Mouse (Mus musculus) macrophage (primary cell): ENCODE results near the gene Impg1. TPM values are rescaled to one million over a fixed set of nuclear protein-coding genes. Genes with fewer than 3 reads are reported as not detected.
"Not testable (repeated sequence)": the region's sequence is repeated elsewhere in the genome, so short reads cannot be mapped to it uniquely, and the experiment has no call there.

ENCODE experiments used
- H3K27ac ChIP-seq: fragments of 350-480 bp; formaldehyde crosslinking; 2 replicates; pipeline ENCODE4 v1.9.0; 2021
- H3K36me3 ChIP-seq: fragments of 350-480 bp; formaldehyde crosslinking; 2 replicates; pipeline ENCODE4 v1.9.0; 2021; ENCODE audit errors: inconsistent target
- H3K4me3 ChIP-seq: fragments of 350-480 bp; formaldehyde crosslinking; 2 replicates; pipeline ENCODE4 v1.9.0; 2021; ENCODE audit errors: inconsistent target
- H3K79me2 ChIP-seq: fragments of 350-480 bp; formaldehyde crosslinking; 2 replicates; pipeline ENCODE4 v1.9.0; 2021; ENCODE audit errors: inconsistent target
- WGBS: methylation state at CpG from one replicate; pipeline ENCODE4 v1.1.7; 2026; ENCODE audit warnings: inconsistent platforms; ENCODE audit not compliant: missing documents; 5-methylcytosine and 5-hydroxymethylcytosine counted together
- polyA plus RNA-seq: library from polyadenylated mRNA; stranded (reverse); fragments of 250-400 nt; gene quantifications from 3 replicates; pipeline ENCODE4 v1.2.4, GENCODE M21; 2018; ENCODE audit warnings: inconsistent platforms

Impg1 gene
- polyA plus RNA-seq, 1 experiment from 2014 or later = not detected

DNA sequence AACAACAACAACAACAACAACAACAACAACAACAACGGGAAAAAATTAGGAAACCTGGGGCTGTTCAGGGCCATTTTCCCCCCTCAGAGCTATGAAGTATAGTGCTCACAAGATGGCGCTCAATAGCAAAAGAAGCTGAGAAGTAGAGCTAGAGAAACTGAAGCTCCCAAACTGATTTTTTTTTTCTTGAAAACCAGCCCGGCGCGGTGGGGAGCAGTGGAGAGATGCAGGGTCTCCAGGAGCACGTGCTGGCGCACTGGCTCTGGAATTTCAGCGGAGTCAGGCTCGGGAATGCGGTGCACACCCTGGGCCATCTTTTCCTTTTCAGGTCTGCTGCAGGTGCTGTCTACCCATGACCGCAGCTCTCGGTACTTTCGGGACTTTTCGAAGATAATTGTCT is 133.1 kb downstream of the Impg1 start:
- Histone ChIP-seq H3K4me3 (no peak overlapping the region), H3K79me2 (no peaks in the 10 kb centered on the region), H3K36me3 (no peaks in the 10 kb centered on the region), H3K27ac (no peak overlapping the region)
- WGBS = 17% methylated on average over 14 of the region's 14 CpGs

DNA sequence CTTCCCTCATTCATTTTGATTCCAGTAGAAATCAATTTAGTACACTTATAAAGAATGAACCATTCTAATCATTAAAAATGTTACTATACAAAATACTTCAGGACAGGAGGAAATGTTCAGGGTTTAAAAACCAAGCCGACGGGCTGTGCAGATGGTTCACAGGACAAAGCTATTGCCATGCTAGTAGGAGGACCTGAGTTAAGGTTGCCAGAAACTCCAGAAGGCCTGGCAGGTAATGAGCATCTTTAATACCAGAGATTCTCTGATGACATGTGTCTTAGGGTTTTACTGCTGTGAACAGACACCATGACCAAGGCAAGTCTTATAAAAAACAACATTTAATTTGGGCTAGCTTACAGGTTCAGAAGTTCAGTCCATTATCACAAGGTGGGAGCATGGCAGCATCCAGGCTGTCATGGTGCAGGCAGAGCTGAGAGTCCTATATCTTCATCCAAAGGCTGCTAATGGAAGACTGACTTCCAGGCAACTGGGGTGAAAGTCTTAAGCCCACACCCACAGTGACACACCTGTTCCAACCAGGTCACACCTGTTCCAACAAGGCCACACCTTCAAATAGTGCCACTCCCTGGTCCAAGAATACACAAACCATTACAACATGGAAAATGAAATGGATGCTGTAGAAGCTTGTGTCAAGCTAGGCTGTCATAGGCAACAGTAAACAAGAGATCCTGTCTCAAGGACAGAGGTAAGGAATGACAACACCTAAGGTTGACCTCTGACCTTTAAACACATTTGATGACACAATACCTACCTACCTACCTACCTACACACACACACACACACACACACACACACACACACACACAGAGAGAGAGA is 144.0 kb downstream of the Impg1 start:
- H3K79me2 ChIP-seq, H3K4me3 ChIP-seq, H3K27ac ChIP-seq, H3K36me3 ChIP-seq: not testable (repeated sequence)
- 100% methylated on average over 2 of the region's 2 CpGs for WGBS

DNA sequence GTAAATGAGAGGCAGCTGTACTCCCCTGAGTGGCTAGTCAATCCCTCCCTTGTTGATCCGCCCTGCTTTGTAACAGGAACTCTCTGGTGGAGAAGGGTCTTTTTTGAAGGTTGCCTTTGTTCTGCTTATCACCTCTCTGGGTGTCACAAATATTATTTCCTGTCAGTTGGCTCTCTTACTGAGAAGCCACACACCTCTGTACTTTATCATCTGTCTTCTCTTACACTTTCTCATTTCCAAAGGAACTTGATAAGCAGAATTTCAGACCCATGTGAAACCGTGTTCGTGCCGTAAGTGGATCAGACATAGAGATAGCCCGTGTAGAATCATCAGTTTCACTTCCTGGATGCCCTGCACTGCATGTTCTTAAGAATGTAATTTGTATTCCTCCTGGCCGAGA is 147.3 kb downstream of the Impg1 start:
- H3K79me2 ChIP-seq = no peaks in the 10 kb centered on the region
- no peak overlapping the region for H3K27ac ChIP-seq
- 48% methylated on average over 6 of the region's 6 CpGs for WGBS
- no peak overlapping the region for H3K4me3 ChIP-seq
- H3K36me3 ChIP-seq = no peaks in the 10 kb centered on the region

- no peaks in the 10 kb centered on the region for H3K79me2 ChIP-seq
- H3K4me3 ChIP-seq = no peak overlapping the region
- no peaks in the 10 kb centered on the region for H3K36me3 ChIP-seq
- no peak overlapping the region for H3K27ac ChIP-seq
- WGBS = 98% methylated on average over 6 of the region's 6 CpGs
These were observed 149.4 kb downstream of the Impg1 start for GRCm38 (mm10) chr9:80315922-80316321.

- Histone ChIP-seq H3K79me2 (no peaks in the 10 kb centered on the region), H3K27ac (no peak overlapping the region), H3K4me3 (no peak overlapping the region), H3K36me3 (no peaks in the 10 kb centered on the region)
- WGBS = 94% methylated on average over 5 of the region's 5 CpGs
These were observed 151.7 kb downstream of the Impg1 start for GRCm38 (mm10) chr9:80313610-80314009.

DNA sequence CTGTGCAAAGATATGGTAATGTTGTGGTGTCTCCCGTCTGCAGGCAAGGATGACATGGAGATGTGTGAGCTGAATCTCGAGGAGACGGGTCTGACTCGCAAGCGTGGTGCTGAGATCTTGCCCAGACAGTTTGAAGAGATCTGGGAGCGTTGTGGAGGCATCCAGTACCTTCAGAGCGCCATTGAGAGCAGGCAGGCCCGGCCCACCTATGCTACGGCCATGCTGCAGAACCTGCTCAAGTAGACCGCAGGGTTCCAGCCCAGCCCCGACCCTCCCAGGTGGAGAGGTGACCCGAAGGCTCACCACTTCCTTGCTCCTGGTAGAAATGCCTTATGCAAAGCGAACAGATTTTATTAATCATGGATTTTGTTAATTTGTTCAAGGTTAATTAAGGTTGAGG is 157.7 kb downstream of the Impg1 start:
- 92% methylated on average over 13 of the region's 13 CpGs for WGBS
- Histone ChIP-seq H3K79me2 (no peaks in the 10 kb centered on the region), H3K27ac (no peak overlapping the region), H3K36me3 (no peaks in the 10 kb centered on the region), H3K4me3 (no peak overlapping the region)

DNA sequence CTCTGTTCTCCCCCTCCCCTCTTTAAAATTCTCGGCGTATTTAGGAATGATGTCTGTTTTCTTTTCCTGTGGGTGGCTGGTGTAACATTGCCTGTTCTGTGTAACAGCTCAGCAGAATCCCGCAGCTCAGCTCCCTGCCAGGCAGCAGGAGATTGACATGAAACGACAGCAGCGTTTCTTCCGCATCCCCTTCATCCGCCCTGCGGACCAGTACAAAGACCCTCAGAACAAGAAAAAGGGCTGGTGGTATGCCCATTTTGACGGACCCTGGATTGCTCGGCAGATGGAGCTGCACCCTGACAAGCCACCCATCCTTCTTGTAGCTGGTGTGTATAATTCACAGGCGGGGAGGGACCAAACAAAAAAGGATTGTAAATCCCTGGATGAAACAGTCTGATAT is 158.4 kb downstream of the Impg1 start:
- no peak overlapping the region for H3K4me3 ChIP-seq
- H3K36me3 ChIP-seq = no peaks in the 10 kb centered on the region
- no peaks in the 10 kb centered on the region for H3K79me2 ChIP-seq
- no peak overlapping the region for H3K27ac ChIP-seq
- 92% methylated on average over 11 of the region's 11 CpGs for WGBS

DNA sequence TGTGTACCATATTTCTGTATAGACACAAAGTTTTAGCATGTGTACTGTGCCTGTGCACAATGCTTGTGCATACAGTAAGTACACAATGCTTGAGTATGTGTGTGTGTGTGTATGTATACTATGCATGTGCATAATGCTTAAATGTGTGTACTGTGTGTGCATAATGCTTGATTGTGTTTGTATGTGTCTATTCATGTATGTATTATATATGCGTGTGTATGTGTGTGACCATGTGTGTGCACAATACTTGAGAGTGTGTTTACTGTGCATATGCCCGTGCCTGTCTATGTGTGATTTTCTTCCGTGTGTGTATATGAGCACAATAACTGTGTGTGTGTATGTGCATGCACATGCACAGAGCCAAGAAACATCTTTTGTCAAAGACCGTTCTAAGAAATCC is 158.9 kb downstream of the Impg1 start:
- WGBS = 82% methylated on average over 3 of the region's 4 CpGs
- no peak overlapping the region for H3K4me3 ChIP-seq
- H3K79me2 ChIP-seq = no peaks in the 10 kb centered on the region
- H3K27ac ChIP-seq = no peak overlapping the region
- no peaks in the 10 kb centered on the region for H3K36me3 ChIP-seq

- H3K79me2 ChIP-seq = no peaks in the 10 kb centered on the region
- H3K4me3 ChIP-seq = no peak overlapping the region
- 58% methylated on average over 4 of the region's 4 CpGs for WGBS
- H3K27ac ChIP-seq = no peak overlapping the region
- H3K36me3 ChIP-seq = no peaks in the 10 kb centered on the region
These were observed 161.8 kb downstream of the Impg1 start for GRCm38 (mm10) chr9:80303518-80303917.

- Histone ChIP-seq H3K27ac (no peak overlapping the region), H3K4me3 (no peak overlapping the region), H3K79me2 (no peaks in the 10 kb centered on the region), H3K36me3 (no peaks in the 10 kb centered on the region)
- 93% methylated on average over 6 of the region's 9 CpGs for WGBS
These were observed 166.2 kb downstream of the Impg1 start for GRCm38 (mm10) chr9:80299031-80299430.

DNA sequence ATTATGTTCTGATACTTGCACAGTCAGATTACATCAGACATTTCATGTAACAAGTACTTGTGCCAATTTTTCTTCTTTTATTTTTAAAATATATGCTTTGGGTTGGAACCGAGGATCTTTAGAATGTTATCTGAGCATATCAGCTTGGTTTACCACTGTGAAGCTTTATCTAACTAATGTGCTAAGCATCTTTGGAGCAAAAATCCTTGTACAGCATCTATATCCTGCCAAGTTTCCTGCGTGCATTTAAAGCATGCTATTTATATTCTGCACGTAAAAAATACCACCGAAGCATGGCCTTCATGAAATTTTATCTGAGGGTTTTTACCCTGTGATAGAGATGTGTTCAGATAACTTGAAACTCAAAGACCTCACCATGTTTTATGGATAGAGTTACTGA is 169.2 kb downstream of the Impg1 start:
- Histone ChIP-seq H3K36me3 (no peaks in the 10 kb centered on the region), H3K79me2 (no peaks in the 10 kb centered on the region), H3K27ac (no peak overlapping the region), H3K4me3 (no peak overlapping the region)
- 32% methylated on average over 4 of the region's 4 CpGs for WGBS

DNA sequence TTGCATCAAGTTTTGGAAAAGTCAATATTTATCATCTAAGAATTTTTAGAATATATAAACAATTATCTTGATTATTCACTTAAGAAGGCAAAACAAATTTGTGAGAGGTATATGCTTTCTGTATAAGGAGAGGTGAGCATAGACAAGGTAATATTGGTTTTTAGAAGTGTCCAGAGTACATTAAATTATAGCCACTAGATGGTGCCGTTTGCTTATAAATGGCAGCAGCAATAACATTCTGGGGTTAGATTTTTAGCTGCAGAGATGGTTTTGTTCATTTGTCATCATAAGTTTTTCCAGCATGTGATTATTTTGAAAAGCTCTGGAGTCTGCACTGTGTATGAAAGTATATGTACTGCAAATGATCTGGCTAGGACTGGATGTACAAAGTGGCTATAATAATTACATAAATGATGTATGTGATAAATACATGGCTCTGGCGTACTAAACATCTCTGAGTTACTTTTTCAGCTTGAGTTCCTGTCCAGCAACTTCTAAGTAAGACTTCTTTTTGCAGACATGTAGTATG is 172.2 kb downstream of the Impg1 start:
- Histone ChIP-seq H3K36me3 (no peaks in the 10 kb centered on the region), H3K27ac (no peak overlapping the region), H3K4me3 (no peak overlapping the region), H3K79me2 (no peaks in the 10 kb centered on the region)
- WGBS = 51% methylated on average over 2 of the region's 2 CpGs

GRCm38 (mm10) chr9:80286845-80287244 is 178.4 kb downstream of the Impg1 start:
- no peak overlapping the region for H3K4me3 ChIP-seq
- H3K27ac ChIP-seq = no peak overlapping the region
- WGBS = 12% methylated on average over 7 of the region's 7 CpGs
- no peaks in the 10 kb centered on the region for H3K79me2 ChIP-seq
- H3K36me3 ChIP-seq = no peaks in the 10 kb centered on the region

DNA sequence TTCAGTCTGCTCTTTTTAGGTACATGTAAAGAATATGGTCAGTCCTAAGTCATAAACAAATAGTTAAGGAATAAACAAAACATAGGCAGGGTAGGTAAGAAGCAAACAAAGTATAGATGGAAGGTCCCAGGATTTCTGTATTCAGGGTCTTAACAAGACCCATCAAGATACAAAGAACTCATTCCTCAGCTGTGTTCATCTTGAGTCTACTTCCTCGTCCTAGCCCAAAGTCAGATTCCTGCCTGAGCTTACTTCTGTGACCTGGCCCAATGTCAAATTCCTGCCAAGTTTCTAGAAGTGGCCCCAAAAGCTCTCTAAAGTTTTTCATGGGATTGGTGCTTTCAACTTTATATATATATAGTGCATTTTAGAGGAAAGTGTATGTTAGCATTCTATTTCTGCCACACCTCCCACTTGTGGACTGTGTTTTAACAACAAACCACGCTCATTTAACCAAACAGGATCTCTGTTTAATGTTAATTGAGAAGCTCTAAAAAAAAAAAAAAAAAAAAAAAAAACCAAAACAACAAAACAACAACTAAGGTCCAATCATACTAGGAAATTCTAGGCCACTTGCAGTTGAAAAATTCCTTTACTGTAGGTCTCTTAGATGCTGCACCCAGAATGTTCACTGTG is 180.6 kb downstream of the Impg1 start:
- WGBS = 73% methylated on average over 2 of the region's 2 CpGs
- Histone ChIP-seq H3K79me2 (no peaks in the 10 kb centered on the region), H3K4me3 (no peak overlapping the region), H3K27ac (no peak overlapping the region), H3K36me3 (no peaks in the 10 kb centered on the region)

DNA sequence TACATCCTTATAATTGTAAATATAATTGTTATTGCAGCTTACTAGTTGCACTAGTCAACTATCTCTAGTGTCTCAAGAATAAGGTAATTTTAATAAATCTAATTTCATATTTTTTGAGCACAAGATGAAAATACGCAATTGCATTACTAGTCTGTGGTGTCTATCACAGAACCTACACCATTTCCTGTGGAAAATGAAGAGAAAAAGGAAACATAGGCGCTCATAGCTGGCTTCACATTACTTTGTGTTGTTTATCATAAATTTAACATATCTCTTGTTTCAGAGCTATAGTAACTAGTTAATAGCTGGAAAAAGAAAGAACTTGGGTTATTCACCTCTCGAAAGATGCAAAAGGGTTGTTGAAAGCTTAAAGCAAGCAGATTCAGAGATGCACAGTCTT is 182.9 kb downstream of the Impg1 start:
- H3K27ac ChIP-seq = no peak overlapping the region
- no peaks in the 10 kb centered on the region for H3K36me3 ChIP-seq
- H3K79me2 ChIP-seq = no peaks in the 10 kb centered on the region
- H3K4me3 ChIP-seq = no peak overlapping the region
- 93% methylated on average over 3 of the region's 3 CpGs for WGBS
